Mouse (Mus musculus) CH12.LX (cell line): ENCODE results near the gene Mybph.

Source experiments
- BHLHE40 ChIP-seq: IDR thresholded peaks from 2 replicates; pipeline ENCODE4 v1.6.1; 2011; ENCODE audit warnings: mild to moderate bottlenecking, low read depth, low read length, improper control_type of control experiment
- CHD2 ChIP-seq: IDR thresholded peaks from 2 replicates; pipeline ENCODE4 v1.6.1; 2011; ENCODE audit warnings: low read length, improper control_type of control experiment
- CTCF ChIP-seq, 2 experiments: IDR thresholded peaks in 1 of 2; conservative IDR thresholded peaks in 1 of 2; 2 replicates each; pipeline ENCODE4 v1.5.1; 2011 to 2012; ENCODE audit warnings: low read depth in 2 of 2, low read length in 2 of 2, improper control_type of control experiment in 1 of 2, inconsistent platforms in 1 of 2, mild to moderate bottlenecking in 1 of 2, moderate library complexity in 1 of 2
- ELF1 ChIP-seq: IDR thresholded peaks from 2 replicates; pipeline ENCODE4 v1.6.1; 2014; ENCODE audit warnings: low read depth, mild to moderate bottlenecking, inconsistent platforms, low read length, improper control_type of control experiment
- EP300 ChIP-seq: IDR thresholded peaks from 2 replicates; pipeline ENCODE4 v1.6.1; 2011; ENCODE audit warnings: low read length, improper control_type of control experiment
- KAT2A ChIP-seq: IDR thresholded peaks from 2 replicates; pipeline ENCODE4 v1.6.1; 2012; ENCODE audit warnings: low read length, improper control_type of control experiment, inconsistent platforms; ENCODE audit not compliant: insufficient replicate concordance
- PAX5 ChIP-seq: IDR thresholded peaks from 2 replicates; pipeline ENCODE4 v1.6.1; 2012; ENCODE audit warnings: low read length, inconsistent platforms, mixed read lengths
- POLR2A ChIP-seq: IDR thresholded peaks from 2 replicates; pipeline ENCODE4 v1.6.1; 2011; ENCODE audit warnings: low read depth, mild to moderate bottlenecking, improper control_type of control experiment, low read length
- TBP ChIP-seq: conservative IDR thresholded peaks from 2 replicates; pipeline ENCODE4 v1.6.1; 2011; ENCODE audit warnings: low read depth, low read length, improper control_type of control experiment
- USF1 ChIP-seq: IDR thresholded peaks from 2 replicates; pipeline ENCODE4 v1.6.1; 2014; ENCODE audit warnings: low read depth, mild to moderate bottlenecking, inconsistent platforms, low read length, improper control_type of control experiment
- ZC3H11A ChIP-seq: IDR thresholded peaks from 2 replicates; pipeline ENCODE4 v1.6.1; 2012; ENCODE audit warnings: low read depth, mild to moderate bottlenecking, inconsistent platforms, low read length, improper control_type of control experiment

DNA sequence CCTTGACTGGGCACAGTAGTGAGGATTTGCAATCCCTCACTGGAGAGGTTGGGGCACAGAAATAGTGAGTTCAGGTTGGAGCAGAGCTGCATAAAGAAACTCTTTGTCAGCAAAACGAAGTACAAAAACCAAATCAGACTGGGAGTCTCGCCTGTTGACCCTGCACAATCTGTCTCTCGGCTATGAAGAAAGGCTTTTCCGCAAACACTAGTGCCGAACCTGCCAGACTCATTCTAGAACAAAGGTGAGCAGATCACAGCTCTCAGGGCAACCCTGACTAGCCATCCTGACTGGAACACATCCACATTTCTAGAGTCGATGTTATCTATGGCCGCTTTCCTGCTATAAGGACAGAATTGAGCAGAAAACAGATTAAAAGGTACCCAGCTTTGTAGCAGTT, 20.2 kb upstream of the Mybph start:
- TF ChIP-seq KAT2A (no peak), CHD2 (no peak), CTCF (conservative IDR thresholded peaks at IDR 0.05 in 1 of 2, IDR thresholded peaks at IDR 0.05 in 1 of 2; ENCODE audit: low read depth in 2 of 2, low read length in 2 of 2) (no peak), USF1 (no peak), POLR2A (no peak), EP300 (no peak), BHLHE40 (no peak), ELF1 (no peak), ZC3H11A (no peak), TBP (no peak), PAX5 (no peak)
